Mouse (Mus musculus) adrenal gland, postnatal 14 days (tissue): ENCODE data around the gene Ercc6l2. TPM values are rescaled to one million over a fixed set of nuclear protein-coding genes. Genes with fewer than 3 reads are reported as not detected.

Experiments
- DNase-seq: peaks from one replicate; pipeline ENCODE4 v3.0.0; 2021; ENCODE audit warnings: mixed read lengths
- long read RNA-seq, 2 experiments: library from polyadenylated mRNA; stranded (forward); transcript quantifications; one replicate each; pipeline ENCODE4 v2.0.0; 2021
- total RNA-seq: library from RNA; stranded (reverse); gene quantifications from 2 replicates; pipeline ENCODE4 v1.2.3, GENCODE M21; 2021

The Ercc6l2 gene
- total RNA-seq: 23.1 and 28.4 TPM in 2 replicates
- long read RNA-seq, experiment 1, partial matches to known transcripts: 3 of 6 reads
- long read RNA-seq, experiment 1, other reads (novel, unspliced or antisense): 3 of 6 reads
- long read RNA-seq, experiment 2, partial matches to known transcripts: 3 of 7 reads
- long read RNA-seq, experiment 2, other reads (novel, unspliced or antisense): 3 of 7 reads

GRCm38 (mm10) chr13:63814746-63815681 is at the start of gene Ercc6l2:
TSS of gene Ercc6l2 (plus strand) at chr13:63815240.
- DNase-seq: peak; percentile 99

- DNase-seq: no peak
Observed at GRCm38 (mm10) chr13:63766065-63766464, 49.0 kb upstream of the Ercc6l2 start.

- no peak for DNase-seq
Observed at GRCm38 (mm10) chr13:63771009-63771408, 44.0 kb upstream of the Ercc6l2 start.

- DNase-seq: no peak
Observed at GRCm38 (mm10) chr13:63778925-63779324, 36.1 kb upstream of the Ercc6l2 start.

- no peak for DNase-seq
Observed at GRCm38 (mm10) chr13:63779376-63780291, 35.4 kb upstream of the Ercc6l2 start.

- no peak for DNase-seq
Observed at GRCm38 (mm10) chr13:63792234-63792831, 22.7 kb upstream of the Ercc6l2 start.

- DNase-seq: no peak
Observed at GRCm38 (mm10) chr13:63793345-63794308, 21.4 kb upstream of the Ercc6l2 start.

GRCm38 (mm10) chr13:63798677-63799076 is 16.4 kb upstream of the Ercc6l2 start:
- DNase-seq: peak; percentile 21

GRCm38 (mm10) chr13:63799940-63800339 is 15.1 kb upstream of the Ercc6l2 start:
- DNase-seq: no peak

- DNase-seq: no peak
Observed at GRCm38 (mm10) chr13:63801289-63801688, 13.8 kb upstream of the Ercc6l2 start.

GRCm38 (mm10) chr13:63807233-63807632 is 7.8 kb upstream of the Ercc6l2 start:
- DNase-seq: no peak

- no peak for DNase-seq
Observed at GRCm38 (mm10) chr13:63807979-63808378, 7.1 kb upstream of the Ercc6l2 start.

- no peak for DNase-seq
Observed at GRCm38 (mm10) chr13:63811477-63811876, 3.6 kb upstream of the Ercc6l2 start.

GRCm38 (mm10) chr13:63815931-63816330 is 891 bp downstream of the Ercc6l2 start:
- peak; percentile 29 for DNase-seq

- DNase-seq: no peak
Observed at GRCm38 (mm10) chr13:63845758-63846157, 30.7 kb downstream of the Ercc6l2 start.

GRCm38 (mm10) chr13:63850308-63851011 is 35.4 kb downstream of the Ercc6l2 start:
- no peak for DNase-seq

- DNase-seq: no peak
Observed at GRCm38 (mm10) chr13:63872585-63873282, 57.7 kb downstream of the Ercc6l2 start.

- no peak for DNase-seq
Observed at GRCm38 (mm10) chr13:63877138-63877537, 62.1 kb downstream of the Ercc6l2 start.

- DNase-seq: no peak
Observed at GRCm38 (mm10) chr13:63879105-63879863, 64.2 kb downstream of the Ercc6l2 start.
